Mouse (Mus musculus) ES-Bruce4 (cell line): ENCODE data around the gene Olfr975.

Source experiments
- CTCF ChIP-seq: IDR thresholded peaks from one replicate; pipeline ENCODE4 v1.8.1; 2011; ENCODE audit warnings: low read depth, low read length
- EP300 ChIP-seq: IDR thresholded peaks from 2 replicates; pipeline ENCODE4 v1.6.1; 2011; ENCODE audit warnings: low read depth, low read length; ENCODE audit not compliant: insufficient read depth

DNA sequence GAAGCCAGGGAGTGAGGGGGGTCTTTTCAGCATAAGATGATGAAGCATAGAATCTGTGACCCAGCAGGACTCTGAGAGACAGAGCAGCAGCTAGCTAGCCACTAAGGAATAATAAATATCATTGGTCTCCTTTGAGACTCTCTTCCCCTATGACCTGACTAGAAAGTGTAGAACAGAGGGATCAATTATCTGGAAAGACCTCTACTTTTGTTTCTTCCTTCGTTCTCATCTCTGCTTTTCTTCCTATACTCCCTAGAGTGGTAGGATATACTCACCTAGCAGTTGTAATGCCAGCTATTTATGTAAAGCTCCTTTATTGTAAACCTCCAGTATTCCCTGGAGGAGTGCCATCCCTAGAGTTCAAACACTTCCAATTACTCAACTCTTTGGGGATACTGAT lies at the start of gene Olfr975:
- no peak for TF ChIP-seq EP300
- no peak for TF ChIP-seq CTCF
